Mouse (Mus musculus) liver, embryonic 14.5 days (tissue): ENCODE data around the gene Ociad1. TPM values are rescaled to one million over a fixed set of nuclear protein-coding genes. Genes with fewer than 3 reads are reported as not detected.

ENCODE experiments used
- ATAC-seq: fragments of 200-750 bp; cut with Nextera tagmentation; 2 replicates; pipeline ENCODE4 v1.8.0; 2017; ENCODE audit warnings: moderate number of reproducible peaks, mild to moderate bottlenecking, moderate library complexity; ENCODE audit not compliant: insufficient read depth
- DNase-seq, 3 experiments: peaks; one replicate each; pipeline ENCODE4 v3.0.0-alpha.2; 2012 to 2013; ENCODE audit warnings: low read depth in 3 of 3, low spot score in 3 of 3
- H3K27ac ChIP-seq: fragments of 300-500 bp; sonication (generic); 2 replicates; pipeline ENCODE4 v1.5.1; 2014; ENCODE audit warnings: moderate library complexity, mild to moderate bottlenecking, control low read depth, inconsistent platforms
- H3K27me3 ChIP-seq: fragments of 300-500 bp; sonication (generic); 2 replicates; pipeline ENCODE4 v1.6.1; 2014; ENCODE audit warnings: mild to moderate bottlenecking, low read length, moderate library complexity; ENCODE audit not compliant: control insufficient read depth, insufficient read depth
- H3K36me3 ChIP-seq: fragments of 300-500 bp; sonication (generic); replicated peaks from 2 replicates; pipeline ENCODE4 v1.6.1; 2014; ENCODE audit warnings: low read depth; ENCODE audit not compliant: control insufficient read depth, insufficient read depth
- H3K4me1 ChIP-seq, 2 experiments: fragments of 200-500 bp in 1 of 2; fragments of 300-500 bp in 1 of 2; sonication (generic) in 1 of 2; replicated peaks; 2 replicates each; pipeline ENCODE4 v1.6.1; 2012 to 2014; ENCODE audit warnings: antibody characterized with exemption in 1 of 2, inconsistent platforms in 1 of 2, low read length in 1 of 2; ENCODE audit not compliant: control insufficient read depth in 2 of 2, insufficient read depth in 2 of 2
- H3K4me2 ChIP-seq: fragments of 300-500 bp; sonication (generic); 2 replicates; pipeline ENCODE4 v1.6.1; 2014; ENCODE audit warnings: low read depth, mild to moderate bottlenecking, control low read depth, moderate library complexity
- H3K4me3 ChIP-seq, 2 experiments: fragments of 200-500 bp in 1 of 2; fragments of 300-500 bp in 1 of 2; sonication (generic) in 1 of 2; 2 replicates each; pipeline ENCODE4 v1.5.1; 2012 to 2014; ENCODE audit warnings: low read depth in 2 of 2, low read length in 2 of 2, mild to moderate bottlenecking in 2 of 2, control low read depth in 1 of 2, inconsistent platforms in 1 of 2, moderate library complexity in 1 of 2; ENCODE audit not compliant: insufficient read depth in 1 of 2
- H3K9ac ChIP-seq: fragments of 300-500 bp; sonication (generic); replicated peaks from 2 replicates; pipeline ENCODE4 v1.6.1; 2014; ENCODE audit warnings: mild to moderate bottlenecking, control low read depth, moderate library complexity
- H3K9me3 ChIP-seq: fragments of 300-500 bp; sonication (generic); 2 replicates; pipeline ENCODE4 v1.6.1; 2016; ENCODE audit warnings: low read length, mixed read lengths; ENCODE audit not compliant: control insufficient read depth
- CTCF ChIP-seq: IDR thresholded peaks from 2 replicates; pipeline ENCODE4 v1.5.1; 2016; ENCODE audit warnings: antibody characterized with exemption, low read depth, control low read depth
- EP300 ChIP-seq: IDR thresholded peaks from 2 replicates; pipeline ENCODE4 v1.6.1; 2016; ENCODE audit warnings: antibody characterized with exemption, low read depth
- WGBS: fragments of 180-500 bp; shearing (Covaris S2); extraction: QIAGEN DNeasy Blood & Tissue Kit; methylation state at CpG from one replicate; pipeline ENCODE4 v1.1.7; 2014; ENCODE audit not compliant: insufficient replicate concordance; 5-methylcytosine and 5-hydroxymethylcytosine counted together
- polyA plus RNA-seq, 2 experiments: library from polyadenylated mRNA; depleted of rRNA in 1 of 2; stranded (reverse) in 1 of 2; unstranded in 1 of 2; fragments of >200 nt; fragmentation: Nextera tagmentation in 1 of 2; extraction: Ambion mirVana in 1 of 2; gene quantifications; 2 replicates each; pipeline versions ENCODE4 v1.2.1 to v1.2.3; 2012 to 2014

The Ociad1 gene
- polyA plus RNA-seq, 2 experiments = 77.4 to 81.4 TPM

DNA sequence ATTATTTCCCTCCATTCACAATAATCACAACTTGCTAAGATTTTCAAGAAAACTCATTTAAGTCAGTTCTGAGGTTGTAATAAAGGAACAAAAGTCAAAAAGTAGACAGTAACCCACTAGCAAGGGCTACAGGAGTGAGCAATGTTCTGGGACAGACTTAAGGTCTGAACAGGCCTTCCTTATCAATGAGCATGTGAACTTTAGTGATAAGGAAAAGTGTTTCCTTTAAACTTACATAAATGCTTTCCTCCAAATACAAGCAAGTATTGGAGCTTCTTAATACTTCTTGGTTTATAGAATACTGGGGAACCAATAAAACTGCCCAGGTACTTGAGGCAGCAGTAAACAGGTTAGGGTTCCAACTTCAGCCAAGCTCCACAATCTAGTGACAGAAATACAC lies 39.8 kb upstream of the Ociad1 start:
- no peaks in the 10 kb centered on the region for H3K27me3 ChIP-seq
- ATAC-seq (no peak), DNase-seq (peak in 1 of 3 experiments; percentile 40)
- H3K4me1 ChIP-seq = peaks cover 26 to 33% of the 10 kb centered on the region in 2 experiments
- peak; percentile 72 for TF ChIP-seq EP300
- no peak for TF ChIP-seq CTCF
- H3K4me3 ChIP-seq = no peak overlapping the region
- H3K9me3 ChIP-seq = no peaks in the 10 kb centered on the region
- peak overlapping the region; percentile 77 for H3K27ac ChIP-seq
- H3K36me3 ChIP-seq = no peaks in the 10 kb centered on the region
- peak overlapping the region; percentile 48; the same call in 1 of the 2 replicates for H3K9ac ChIP-seq
- peak overlapping the region; percentile 81 for H3K4me2 ChIP-seq

DNA sequence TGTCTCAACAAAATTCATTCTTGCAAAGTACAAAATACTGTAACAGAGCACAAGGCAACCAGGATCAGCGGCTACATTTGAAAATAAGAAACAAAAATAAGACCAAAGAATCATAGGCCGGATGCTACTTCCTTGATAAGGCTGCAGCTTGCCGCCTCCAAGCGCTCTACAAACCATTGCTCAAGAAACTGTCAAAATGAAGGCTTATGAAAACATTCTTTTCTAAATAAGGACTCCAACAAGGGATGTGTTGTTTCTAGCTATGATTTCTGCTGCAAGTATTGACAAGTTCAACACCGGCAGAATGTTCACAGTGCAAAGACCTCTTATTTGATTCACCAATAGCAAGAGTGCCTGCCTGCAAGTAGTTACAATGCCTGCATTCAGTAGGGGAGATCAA lies 37.9 kb upstream of the Ociad1 start:
- no peaks in the 10 kb centered on the region for H3K27me3 ChIP-seq
- H3K9ac ChIP-seq = peak overlapping the region; percentile 92
- no peaks in the 10 kb centered on the region for H3K9me3 ChIP-seq
- peak overlapping the region; percentile 79 to 97 for H3K4me3 ChIP-seq
- H3K4me1 ChIP-seq = peaks cover 30 to 35% of the 10 kb centered on the region in 2 experiments
- TF ChIP-seq EP300 = no peak
- 7% methylated on average over 5 of the region's 5 CpGs for WGBS
- peak overlapping the region; percentile 81 for H3K4me2 ChIP-seq
- ATAC-seq (no peak), DNase-seq (no peak)
- no peaks in the 10 kb centered on the region for H3K36me3 ChIP-seq
- H3K27ac ChIP-seq = peak overlapping the region; percentile 83

DNA sequence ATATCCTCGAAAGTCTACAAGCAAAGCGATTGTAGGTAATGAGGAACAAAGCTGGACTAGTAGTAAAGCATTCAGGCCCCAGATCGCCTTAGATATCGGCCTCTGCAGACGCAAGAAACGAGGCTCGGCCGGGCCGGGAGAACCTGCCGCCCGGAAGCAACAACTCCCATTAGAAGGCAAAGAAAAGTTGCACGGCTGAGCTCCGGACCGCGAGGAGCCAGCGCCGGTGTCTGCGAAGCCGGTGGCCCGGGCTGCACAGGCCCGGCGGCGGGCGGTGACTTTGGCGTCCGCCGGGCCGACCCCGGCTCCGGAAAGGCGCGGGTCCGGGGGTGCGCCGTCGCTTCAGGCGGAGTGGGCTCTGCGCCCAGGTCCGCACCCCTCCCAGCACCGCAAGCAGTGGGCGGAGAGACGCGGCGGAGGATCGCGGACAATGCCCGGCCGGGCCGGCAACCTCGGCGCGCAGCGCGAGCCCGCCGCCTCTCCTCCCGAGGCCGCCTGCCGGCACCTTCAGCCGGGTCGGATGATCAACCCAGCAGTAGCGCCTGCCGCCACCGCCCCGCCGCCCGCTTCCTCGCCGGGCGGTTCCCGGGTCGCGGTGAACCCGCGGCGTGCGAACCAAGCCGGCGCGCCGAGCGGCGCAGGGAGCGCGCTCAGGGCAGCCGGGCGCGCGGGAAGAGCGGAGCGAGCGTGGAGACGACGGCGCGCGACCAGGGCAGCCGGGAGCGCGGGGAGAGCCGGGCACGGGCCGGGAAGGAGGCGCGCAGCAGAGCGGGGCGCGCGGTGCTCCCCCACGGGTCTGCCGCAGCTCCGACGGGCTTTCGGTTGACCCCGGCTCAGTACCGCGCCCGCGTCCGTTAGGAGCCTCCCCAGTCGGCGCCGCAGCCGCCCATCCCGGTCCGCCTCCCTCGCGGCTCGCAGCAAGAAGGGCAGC lies 37.0 kb upstream of the Ociad1 start:
- Histone ChIP-seq H3K27me3 (no peaks in the 10 kb centered on the region), H3K9me3 (no peaks in the 10 kb centered on the region), H3K27ac (peak overlapping the region; percentile 83), H3K4me3 (peak overlapping the region; percentile 79 to 97), H3K9ac (peak overlapping the region; percentile 92), H3K4me1 (peaks cover 30 to 35% of the 10 kb centered on the region in 2 experiments), H3K4me2 (peak overlapping the region; percentile 81), H3K36me3 (no peaks in the 10 kb centered on the region)
- WGBS = under 1% methylated on average over 113 of the region's 129 CpGs
- peak; percentile 39 for ATAC-seq
- peak in 1 of 3 experiments; percentile 48 for DNase-seq
- TF ChIP-seq CTCF = no peak
- TF ChIP-seq EP300 = no peak

DNA sequence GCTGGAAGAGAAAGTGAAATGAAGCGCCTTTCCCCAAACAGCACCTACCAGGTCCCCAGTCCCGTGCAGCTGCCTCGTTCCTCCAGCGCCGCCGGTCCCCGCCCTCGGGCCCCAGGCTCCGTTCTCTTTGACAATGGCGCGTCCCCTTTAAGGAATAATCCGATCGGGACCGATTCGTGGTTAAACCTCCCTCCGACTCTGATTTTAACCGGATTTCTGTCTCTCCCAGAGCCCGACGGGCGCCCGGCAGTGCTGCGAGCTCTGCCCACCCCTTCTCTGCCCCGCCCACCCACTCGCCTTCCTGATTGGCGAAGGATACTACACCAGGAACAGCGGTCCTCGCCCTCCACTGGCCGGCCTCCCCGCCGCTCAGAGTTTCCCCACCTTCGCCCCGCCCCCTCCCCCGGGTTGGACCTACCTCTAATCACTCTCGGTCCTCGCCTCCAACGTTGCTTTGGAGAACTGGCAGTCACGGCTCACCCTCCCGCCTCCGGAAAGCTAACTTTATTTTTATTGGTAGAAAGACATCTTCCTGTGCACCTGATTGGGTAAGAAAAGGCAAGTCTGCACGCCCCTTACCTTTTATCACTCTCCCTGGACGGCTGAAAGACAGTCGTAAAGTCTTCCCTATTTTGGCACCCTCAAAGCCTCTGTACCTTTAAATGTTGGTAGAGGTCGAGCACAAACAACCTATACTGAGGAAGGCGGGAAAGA lies 36.1 kb upstream of the Ociad1 start, which contains the start of gene Fryl:
TSS of gene Fryl (minus strand) at position 268 of the 714 bp plus-strand sequence.
- ATAC-seq = peak; percentile 96

DNA sequence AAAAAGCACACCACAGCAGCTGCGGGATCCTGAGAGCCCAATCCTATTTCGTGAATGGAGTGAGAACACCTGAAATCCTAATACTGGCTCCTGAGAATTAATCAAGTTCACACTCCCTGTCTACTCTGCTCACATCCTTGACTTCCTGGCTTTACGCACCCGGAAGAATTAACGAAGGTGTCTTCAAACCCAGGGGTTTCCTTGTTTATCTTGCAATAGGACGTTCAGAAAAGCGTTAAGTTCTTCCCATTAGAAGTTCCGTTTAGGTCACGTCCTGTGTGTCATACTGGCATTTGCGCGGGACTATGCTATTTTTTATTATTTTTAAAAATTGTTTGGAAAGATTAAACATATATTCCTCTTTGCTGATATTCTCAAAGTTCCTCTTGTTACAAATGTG lies 35.5 kb upstream of the Ociad1 start:
- H3K4me3 ChIP-seq = peak overlapping the region; percentile 67 to 80
- peaks cover 27 to 33% of the 10 kb centered on the region in 2 experiments for H3K4me1 ChIP-seq
- H3K4me2 ChIP-seq = peak overlapping the region; percentile 85
- TF ChIP-seq EP300 (no peak), CTCF (no peak)
- WGBS = 1% methylated on average over 11 of the region's 11 CpGs
- no peaks in the 10 kb centered on the region for H3K9me3 ChIP-seq
- H3K9ac ChIP-seq = peak overlapping the region; percentile 68
- H3K27me3 ChIP-seq = no peaks in the 10 kb centered on the region
- peak overlapping the region; percentile 71 for H3K27ac ChIP-seq
- DNase-seq (no peak), ATAC-seq (no peak)
- H3K36me3 ChIP-seq = no peaks in the 10 kb centered on the region

More for the DNA sequence above, 36.1 kb upstream of the Ociad1 start, which contains the start of gene Fryl:
- peaks cover 30 to 35% of the 10 kb centered on the region in 2 experiments for H3K4me1 ChIP-seq
- TF ChIP-seq CTCF (no peak), EP300 (no peak)
- peak within 1 kb of the TSS; percentile 85 for H3K4me2 ChIP-seq
- H3K4me3 ChIP-seq = peak within 1 kb of the TSS; percentile 80 to 97
- DNase-seq = peak; percentile 98 to 99 (median 99)
- no peaks in the 10 kb centered on the region for H3K36me3 ChIP-seq
- H3K9me3 ChIP-seq = no peaks in the 10 kb centered on the region
- under 1% methylated on average over 44 of the region's 44 CpGs for WGBS
- H3K9ac ChIP-seq = peak within 1 kb of the TSS; percentile 92
- H3K27ac ChIP-seq = peak within 1 kb of the TSS; percentile 83
- H3K27me3 ChIP-seq = no peaks in the 10 kb centered on the region
